Mouse (Mus musculus): ENCODE measurements at regions not wholly inside any gene's neighbourhood (a gene's known extent, or its start where the extent isn't known, plus 50 kb on each side); places are given as distances from the start of the nearest gene placed in this dataset.

DNA sequence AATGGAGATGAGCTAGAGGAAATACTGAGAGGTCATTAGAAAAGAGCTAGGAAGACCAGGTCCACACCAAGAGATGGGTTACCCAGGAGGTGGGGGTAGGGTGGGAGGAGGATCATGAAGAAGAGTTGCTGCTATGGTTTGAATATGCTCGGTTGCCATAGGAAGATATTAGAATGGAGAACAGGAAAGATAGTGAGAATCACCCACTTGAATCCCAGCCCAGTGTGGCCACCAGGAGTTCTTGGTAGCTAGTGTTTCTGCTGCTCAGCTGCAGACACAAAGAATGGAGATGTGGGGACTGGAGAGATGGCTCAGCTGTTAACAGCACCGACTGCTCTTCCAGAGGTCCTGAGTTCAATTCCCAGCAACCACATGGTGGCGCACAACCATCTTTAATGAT lies 62.4 kb upstream of the Sertad2 start:
- H3K9me3 ChIP-seq (replicated peaks; ENCODE audit: control insufficient read depth, low read length), result 0 out of 2 replicates have a peak, but pooled peaks cover 5% of the 10 kb centered on the region
- no peak overlapping the region for H3K9ac ChIP-seq (replicated peaks; ENCODE audit: low read depth, low read length)
- DNase-seq (ENCODE audit: low spot score) (no peak), ATAC-seq (ENCODE audit: insufficient read depth, low read depth) (no peak)
- no peak overlapping the region for H3K4me3 ChIP-seq (ENCODE audit: low read depth, low read length)
- no peak overlapping the region for H3K4me2 ChIP-seq (ENCODE audit: low read depth, low read length)
- no peaks in the 10 kb centered on the region for H3K4me1 ChIP-seq (ENCODE audit: control insufficient read depth, insufficient read depth)
- WGBS, result 87% methylated on average over 3 of the region's 3 CpGs
- no peaks in the 10 kb centered on the region for H3K36me3 ChIP-seq (replicated peaks; ENCODE audit: control insufficient read depth, insufficient read depth, low read length)
- no peak overlapping the region for H3K27ac ChIP-seq (ENCODE audit: low read depth)
- no peaks in the 10 kb centered on the region for H3K27me3 ChIP-seq (ENCODE audit: control insufficient read depth, insufficient read depth, low read length)
- TF ChIP-seq CTCF (IDR thresholded peaks at IDR 0.05; ENCODE audit: low read depth) (no peak), EP300 (IDR thresholded peaks at IDR 0.05; ENCODE audit: low read depth) (no peak)

DNA sequence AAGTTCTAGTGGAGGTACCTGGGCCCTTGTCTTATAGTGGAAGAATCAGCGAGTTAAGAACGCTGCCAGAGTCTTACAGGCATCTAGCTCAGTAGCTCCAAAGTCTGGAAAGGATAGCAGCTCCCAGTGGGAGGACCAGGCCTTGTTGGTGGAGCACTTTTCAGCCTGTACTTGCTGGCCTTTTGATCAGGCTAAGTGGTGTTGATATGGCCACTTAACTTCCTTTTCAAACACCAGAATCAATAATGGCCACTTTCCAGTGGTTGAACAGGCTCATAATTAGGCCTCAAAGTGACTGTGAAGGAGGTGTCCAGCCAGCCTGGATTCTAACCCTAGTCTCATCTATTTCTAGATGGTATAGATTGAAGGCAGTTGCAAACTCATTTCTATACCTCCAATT lies 57.7 kb upstream of the Sertad2 start:
- Histone ChIP-seq H3K4me3 (ENCODE audit: low read depth, low read length) (no peak overlapping the region), H3K36me3 (replicated peaks; ENCODE audit: control insufficient read depth, insufficient read depth, low read length) (no peaks in the 10 kb centered on the region), H3K4me2 (ENCODE audit: low read depth, low read length) (no peak overlapping the region), H3K4me1 (ENCODE audit: control insufficient read depth, insufficient read depth) (no peaks in the 10 kb centered on the region), H3K27ac (ENCODE audit: low read depth) (no peak overlapping the region), H3K9ac (replicated peaks; ENCODE audit: low read depth, low read length) (no peak overlapping the region), H3K9me3 (replicated peaks; ENCODE audit: control insufficient read depth, low read length) (no peaks in the 10 kb centered on the region), H3K27me3 (ENCODE audit: control insufficient read depth, insufficient read depth, low read length) (no peaks in the 10 kb centered on the region)
- no peak for ATAC-seq (ENCODE audit: insufficient read depth, low read depth)
- WGBS, result 61% methylated on average over 2 of the region's 2 CpGs
- DNase-seq (ENCODE audit: low spot score), result no peak
- TF ChIP-seq EP300 (IDR thresholded peaks at IDR 0.05; ENCODE audit: low read depth), result no peak
- TF ChIP-seq CTCF (IDR thresholded peaks at IDR 0.05; ENCODE audit: low read depth), result no peak
